Mouse (Mus musculus): Measurements from ENCODE around the gene Gm20683.
A peak's percentile ranks its signal among the peaks of the same experiment; 100 is the strongest.

The Gm20683 gene

DNA sequence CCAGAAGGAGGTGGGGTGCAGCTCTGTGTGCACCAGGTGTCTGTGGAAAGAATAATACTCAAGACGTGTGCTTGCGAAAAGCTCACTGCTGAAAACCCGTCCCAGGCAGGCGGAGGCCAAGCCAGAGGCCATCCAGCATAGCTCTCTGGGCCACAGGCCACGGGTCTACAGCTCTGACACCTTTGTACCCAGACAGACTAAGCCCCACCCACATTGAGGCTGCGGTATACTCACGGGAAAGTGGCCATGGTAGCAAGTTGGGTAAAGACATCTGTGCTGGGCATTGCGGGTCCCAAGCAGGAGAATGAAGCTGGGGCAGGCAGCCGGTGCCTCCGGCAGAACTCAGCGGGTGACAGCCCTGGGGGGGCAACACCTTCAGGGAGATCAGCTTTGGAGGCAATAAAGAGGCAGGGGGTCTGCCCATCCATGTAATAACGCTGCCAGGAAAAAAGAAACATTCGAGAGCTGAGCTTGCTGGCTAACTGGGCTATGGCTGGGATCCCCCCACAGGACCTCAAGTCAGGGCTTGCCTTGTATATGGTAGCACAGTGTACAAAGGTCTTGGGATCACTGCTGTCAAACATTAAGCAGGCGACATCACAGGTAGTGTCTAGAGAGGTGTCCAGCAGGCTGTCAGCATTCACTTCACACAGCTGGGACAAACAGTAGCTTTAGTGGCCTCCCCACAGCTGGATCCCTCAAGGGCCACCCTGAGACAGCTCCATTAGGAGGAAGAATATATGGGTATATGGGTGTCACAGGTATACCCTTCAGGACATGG, 1.9 kb downstream of the Gm20683 start:
- DNase-seq, result no peak

DNA sequence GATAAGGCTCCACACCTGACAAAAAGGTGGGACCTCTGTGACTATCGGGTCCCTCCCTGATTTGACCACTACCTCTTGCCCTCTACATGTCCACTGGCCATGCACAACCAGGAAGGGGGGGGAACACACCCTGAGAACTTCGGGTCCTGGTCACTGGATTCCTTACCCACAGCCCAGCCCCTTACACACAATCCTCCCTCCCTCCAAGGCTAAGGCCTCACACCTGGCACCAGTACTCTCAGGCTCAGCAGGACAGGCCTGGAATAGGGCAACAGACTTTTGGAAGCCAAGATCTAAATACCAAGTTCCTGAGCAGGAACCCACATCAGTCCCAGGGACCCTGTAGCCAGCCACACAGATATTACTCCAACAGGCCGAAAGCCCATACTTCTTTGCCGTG, 2.7 kb downstream of the Gm20683 start:
- no peak for DNase-seq

DNA sequence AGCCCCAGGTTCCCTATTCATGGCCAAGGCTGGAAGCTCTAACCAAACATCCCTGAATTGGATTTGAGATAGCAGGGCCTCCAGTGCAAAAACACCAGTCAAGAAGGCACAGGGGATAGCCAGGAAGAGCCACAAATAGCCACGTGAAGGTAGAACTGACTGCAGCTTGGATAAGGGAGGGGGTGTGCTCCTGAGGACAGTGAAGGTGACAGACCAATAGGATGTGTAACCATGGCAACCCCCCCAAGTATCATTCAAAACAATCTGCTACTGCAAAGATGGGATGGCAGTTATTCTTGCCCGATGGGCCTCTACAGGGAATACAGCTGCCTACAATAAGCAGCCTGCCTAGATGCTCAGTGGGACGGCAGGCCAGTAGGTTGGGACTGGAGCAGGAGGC, 4.0 kb downstream of the Gm20683 start:
- DNase-seq, result no peak

DNA sequence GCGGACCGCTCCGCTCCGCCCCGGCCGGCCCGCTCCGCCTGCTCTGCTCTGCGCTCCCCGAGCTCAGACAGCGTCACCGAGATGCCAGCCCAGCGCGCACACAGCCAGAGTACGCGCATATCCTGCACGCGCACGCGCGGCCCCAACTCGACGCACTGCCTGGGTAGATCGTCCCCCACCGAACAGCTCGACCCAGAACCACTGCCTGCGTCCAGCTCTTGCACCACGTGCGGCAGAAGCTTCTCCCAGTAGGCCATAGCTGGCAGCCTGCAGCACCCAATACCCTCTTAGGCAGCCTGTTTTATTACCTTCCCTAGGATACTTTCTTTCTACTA, 4.5 kb downstream of the Gm20683 start, which contains the start of gene Rhbdl1:
Gene Rhbdl1, minus strand, starts transcription at position 220 of the 335 bp plus-strand sequence.
- DNase-seq, result peak; percentile 89

DNA sequence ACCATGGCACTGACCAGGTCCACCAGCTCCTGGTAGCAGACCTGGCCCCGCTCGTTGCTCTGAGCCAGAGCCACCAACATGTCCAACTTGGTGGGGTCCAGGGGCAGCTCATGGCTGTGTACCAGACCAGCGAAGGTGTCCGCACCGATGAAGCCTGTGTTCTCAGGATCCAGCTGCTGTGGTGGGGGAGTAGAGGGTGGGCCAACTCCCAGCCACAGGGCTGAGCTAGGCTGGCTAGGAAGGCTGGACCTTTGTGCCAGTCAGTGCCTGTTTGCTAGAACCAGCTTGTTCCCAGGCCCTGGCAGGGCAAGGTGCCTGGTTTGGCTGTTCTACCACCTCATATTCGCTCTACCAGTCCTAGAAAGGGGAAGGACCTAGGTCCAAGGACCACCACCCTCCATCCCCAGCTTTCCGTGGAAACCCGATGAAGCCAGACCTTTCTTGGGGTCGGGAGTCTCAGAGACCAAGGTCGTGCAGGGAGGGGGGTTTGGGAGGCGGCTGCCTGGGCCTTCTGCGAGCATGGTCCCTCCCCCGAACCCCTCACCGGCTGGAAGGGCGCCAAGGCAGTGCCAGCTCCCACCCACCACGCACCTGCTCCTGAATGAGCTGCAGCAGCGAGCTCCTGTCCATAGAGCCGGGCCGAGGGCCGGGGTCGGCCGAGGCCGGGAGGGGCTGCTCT, 5.0 kb downstream of the Gm20683 start:
- no peak for DNase-seq

DNA sequence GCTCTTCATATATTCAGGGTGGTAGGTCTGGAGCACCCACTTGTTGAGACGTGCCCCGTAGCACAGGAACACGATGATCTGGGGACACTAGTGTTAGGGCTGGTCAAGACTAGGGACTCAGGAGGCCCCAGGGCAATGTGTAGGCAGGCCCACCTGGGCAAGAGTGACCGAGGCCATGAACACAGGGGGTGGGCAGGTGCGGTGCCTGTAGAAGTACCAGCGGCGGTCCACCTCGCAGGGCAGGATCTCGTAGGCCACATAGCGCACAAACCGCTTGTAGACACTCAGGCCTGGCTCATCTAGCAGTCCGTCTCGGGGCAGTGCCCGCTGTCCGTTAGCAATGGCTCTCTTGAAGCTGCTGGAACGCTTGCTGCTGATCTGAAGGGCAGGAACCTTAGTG, 5.7 kb downstream of the Gm20683 start:
- no peak for DNase-seq

DNA sequence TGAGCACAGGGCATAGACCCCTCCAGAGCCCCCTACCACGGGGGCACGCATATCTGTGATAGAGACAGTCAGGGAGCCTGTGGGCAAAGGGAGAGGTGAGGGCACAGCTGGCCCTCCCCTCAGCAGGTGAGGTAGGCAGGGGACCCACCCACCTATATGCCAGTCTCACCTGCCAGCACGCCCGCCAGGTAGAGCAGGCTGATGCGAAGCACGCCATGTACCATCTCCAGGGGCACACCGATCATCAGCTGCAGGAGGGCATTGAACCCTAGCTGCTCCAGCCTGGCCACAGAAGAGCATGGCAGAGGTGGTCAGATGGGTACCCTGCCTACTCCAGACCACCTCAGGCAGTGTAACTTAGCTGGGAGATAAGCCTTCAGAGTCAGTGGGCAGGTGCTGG, 6.3 kb downstream of the Gm20683 start:
- no peak for DNase-seq

DNA sequence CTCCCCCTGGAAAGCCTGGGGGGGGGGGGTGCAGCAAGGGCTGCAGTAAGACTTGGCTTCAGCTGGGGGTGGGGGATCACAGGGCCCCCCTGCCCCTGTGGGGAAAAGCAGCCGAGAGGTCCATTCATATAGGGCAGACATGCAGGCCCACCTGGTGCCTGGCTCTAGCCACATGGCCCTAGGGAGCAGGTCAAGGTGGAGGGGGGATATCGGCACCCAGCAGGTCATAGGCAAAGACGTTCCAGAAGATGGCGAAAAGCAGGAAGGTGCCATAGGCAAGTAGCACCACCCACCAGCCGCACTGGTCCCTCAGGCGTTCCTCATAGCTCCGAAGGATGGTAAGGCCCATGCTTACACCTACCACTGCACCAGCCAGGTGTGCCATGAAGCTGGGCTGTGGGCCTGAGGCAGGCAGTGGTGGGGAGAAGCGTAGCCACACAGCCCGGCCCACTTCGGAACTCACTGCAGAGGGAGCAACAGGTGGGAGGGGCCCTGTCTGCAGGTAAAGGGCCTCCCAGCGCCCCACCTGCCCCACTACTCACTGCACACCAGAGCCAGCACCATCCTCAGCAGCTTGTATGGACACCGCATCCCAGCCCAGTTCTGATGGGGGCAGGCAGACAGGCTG, 6.9 kb downstream of the Gm20683 start:
- DNase-seq, result no peak

DNA sequence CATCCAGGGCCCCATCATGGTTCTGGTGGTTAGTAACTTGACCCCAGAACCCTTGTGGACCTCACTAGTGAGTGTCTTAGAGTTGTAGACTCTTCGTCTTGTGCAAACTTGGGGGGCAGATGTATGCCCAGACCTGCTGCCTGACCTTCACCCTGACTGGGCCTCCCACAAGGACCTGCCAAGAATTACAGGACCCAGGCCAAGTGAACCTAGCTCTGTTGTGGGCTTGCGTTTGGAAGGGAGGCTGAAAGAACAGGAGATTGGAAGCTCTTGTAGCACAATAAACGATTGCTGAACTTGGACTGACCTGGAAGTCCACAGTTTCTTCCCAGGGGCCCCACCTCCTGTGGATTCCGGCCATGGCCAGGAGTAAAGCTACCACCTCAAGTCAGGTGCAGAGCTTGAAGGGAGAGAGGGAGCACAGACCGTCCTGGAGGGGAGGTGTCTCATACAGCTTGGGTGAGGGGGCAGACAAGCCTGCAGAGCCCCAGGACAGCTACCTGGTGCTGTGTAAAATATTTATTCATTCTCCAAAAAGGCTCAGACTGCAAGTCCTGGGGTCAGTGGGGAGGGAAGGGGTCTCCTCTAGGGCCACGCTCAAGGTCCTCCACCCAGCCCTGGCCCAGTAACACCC, 7.5 kb downstream of the Gm20683 start:
- no peak for DNase-seq

DNA sequence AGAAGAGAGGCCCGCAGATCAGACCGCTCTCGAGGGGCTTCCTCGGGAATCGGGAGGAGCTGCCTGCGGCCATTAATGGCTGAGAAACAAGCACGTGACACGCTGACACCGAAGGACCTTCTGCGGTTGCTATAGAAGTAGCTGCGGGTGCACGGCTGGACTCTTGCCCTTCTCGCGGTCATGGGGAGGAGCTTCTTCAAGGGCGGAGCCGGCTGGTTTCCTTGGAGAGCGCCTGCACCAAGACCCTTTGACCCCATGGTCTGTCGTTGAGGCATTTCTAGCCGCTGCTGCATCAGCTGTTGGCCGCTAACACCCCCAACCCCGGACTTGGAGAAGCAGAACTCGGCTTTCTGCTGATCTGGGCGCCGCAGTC, 8.3 kb downstream of the Gm20683 start, which contains the start of gene Stub1:
Gene Stub1, minus strand, starts transcription at position 114 of the 373 bp plus-strand sequence.
- DNase-seq, result peak; percentile 78

DNA sequence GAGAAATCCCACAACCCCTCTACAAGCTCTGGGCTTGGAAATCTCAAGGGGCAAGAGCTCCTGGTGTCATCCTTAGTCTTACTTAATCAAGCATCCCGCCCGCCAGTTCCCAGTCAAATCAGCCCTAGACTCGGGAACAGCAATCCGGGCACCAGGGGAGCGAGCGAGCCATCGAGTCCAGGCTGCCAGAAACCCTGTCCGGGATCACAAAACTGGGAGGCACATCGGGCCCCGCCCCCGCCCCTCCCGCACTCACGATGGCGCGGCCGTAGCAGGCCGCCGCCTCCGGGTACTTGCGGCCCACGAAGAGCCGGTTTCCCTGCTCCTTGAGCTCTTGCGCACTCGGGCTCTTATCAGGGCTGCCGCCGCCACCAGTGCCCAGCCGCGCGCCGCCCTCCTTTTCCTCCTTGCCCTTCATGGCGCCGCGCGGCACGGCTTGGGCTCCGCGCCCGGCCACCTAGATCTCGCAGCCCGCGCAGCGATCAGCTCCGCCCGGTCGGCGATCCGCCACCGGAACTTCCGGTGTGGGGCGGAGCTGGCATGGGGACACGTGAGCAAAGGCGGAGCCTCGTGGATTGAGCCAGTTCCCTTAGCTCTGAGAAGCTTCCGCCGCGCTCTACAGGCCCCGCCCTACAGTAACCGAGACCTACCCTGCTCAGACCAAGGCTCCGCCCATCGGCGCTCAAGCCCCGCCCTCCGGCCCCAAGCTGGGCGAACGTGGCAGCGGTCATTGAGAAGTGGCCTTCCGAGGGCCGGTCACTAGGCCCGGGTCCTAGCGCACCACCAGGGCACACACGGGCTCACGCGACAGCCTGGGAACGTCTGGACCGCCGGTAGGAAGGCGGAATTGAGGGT, 8.9 kb downstream of the Gm20683 start:
- peak; percentile 96 for DNase-seq

DNA sequence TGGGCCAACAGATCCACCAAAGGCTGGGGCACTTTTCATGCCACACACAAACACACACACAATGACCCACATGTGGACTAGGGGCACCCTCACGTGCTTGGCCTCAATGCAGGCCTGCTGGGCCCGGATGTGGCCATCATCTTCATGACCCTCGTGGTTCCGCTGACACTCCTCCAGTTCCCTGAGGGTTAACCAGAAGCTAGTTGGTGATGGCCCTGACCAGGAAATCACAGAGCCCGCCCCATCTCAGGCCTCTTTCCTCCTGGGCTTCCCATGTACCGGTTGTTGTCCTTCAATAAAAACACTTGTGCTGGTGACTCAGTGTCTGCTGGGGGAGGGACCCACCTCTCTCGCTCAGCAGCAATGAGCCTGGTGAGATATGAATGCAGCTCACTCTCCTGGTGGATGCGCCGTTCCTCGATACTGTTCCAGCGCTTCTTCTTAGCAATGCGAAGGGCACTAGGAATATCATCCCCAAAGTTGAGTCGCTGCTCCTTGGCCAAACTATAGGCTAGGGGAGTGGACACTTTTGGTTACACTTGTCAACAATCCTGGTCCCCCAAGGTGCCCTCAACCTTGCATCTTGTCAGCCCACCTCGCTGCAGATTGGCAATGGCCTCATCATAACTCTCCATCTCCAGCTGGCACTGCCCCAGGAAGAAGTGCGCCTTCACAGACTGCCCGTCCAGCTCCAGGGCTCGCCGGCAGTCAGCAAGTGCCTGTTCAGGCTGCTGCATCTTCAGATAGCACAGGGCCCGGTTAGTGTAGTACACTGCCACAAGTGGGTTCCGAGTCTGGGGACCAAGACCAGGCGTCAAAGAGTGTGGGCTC, 9.9 kb downstream of the Gm20683 start:
- DNase-seq, result no peak

DNA sequence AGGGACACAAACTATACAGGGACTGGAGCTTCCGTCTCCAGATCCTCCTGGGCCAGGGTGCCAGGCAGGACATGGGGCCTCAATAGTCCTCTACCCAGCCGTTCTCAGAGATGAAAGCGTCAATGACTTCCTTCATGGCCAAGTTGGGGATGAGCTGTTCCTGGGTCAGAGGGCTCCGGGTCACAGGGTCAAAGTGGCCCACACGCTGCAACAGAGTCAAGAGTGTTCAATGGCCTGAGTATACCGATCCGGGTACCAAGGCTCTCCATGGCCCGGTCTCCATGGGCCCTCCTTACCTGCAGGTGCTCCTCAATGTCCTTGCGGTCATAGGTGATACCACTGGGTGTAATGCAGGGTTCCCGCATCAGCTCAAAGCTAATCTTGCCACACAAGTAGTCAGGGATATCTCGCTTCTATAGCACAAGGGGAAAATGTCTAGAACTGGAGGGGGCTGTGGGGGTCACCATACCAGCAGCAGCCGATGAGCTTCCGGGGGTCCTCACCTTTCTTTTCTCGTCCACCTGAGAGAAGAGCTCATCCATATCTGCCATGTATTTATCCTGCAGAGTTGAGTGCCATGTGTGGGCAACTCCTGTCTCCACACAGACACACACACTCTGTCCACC, 10.6 kb downstream of the Gm20683 start:
- no peak for DNase-seq

DNA sequence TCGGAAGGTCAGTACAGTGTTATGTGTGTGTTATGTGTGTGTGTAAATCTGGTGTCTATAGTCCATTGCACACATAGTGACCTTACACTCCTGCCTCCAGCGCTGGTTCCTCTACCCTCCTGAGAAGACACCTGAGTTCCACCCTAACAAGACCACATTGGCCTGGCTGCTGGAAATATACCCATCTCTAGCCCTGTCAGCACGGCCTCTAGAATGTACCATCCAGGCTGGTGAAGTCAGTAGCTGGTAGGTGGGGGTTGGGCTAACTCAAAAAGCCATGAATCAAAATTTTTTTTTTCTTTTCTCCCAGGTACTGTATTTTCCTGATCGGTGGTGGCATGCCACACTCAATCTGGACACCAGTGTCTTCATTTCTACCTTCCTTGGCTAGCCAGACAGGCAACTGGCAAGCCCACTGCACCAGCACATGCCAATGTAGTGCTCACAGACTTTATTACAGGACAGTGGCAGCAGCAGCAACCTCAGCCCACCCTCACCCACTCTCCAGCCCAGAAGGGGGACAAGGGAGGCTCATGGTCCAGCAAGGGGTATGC, 11.3 kb downstream of the Gm20683 start:
- no peak for DNase-seq

DNA sequence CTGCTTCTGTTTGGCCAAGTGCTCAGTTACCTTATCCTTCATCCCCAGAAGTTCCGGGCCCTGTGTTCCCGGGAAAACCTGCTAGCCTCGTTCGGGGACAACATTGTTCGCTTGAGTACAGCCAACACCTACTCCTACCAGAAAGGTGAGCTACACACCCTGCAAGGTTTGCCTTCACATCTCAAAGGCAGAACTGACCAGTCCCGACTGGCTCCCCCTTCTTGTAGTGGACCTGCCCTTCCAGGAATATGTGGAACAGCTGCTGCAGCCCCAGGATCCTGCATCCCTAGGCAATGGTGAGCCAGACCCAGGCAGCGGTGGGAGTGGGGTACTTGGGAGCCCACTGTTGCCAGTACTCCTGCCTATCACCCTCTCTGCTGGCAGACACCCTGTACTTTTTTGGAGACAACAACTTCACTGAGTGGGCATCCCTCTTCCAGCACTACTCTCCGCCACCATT, 12.0 kb downstream of the Gm20683 start:
- DNase-seq, result no peak

DNA sequence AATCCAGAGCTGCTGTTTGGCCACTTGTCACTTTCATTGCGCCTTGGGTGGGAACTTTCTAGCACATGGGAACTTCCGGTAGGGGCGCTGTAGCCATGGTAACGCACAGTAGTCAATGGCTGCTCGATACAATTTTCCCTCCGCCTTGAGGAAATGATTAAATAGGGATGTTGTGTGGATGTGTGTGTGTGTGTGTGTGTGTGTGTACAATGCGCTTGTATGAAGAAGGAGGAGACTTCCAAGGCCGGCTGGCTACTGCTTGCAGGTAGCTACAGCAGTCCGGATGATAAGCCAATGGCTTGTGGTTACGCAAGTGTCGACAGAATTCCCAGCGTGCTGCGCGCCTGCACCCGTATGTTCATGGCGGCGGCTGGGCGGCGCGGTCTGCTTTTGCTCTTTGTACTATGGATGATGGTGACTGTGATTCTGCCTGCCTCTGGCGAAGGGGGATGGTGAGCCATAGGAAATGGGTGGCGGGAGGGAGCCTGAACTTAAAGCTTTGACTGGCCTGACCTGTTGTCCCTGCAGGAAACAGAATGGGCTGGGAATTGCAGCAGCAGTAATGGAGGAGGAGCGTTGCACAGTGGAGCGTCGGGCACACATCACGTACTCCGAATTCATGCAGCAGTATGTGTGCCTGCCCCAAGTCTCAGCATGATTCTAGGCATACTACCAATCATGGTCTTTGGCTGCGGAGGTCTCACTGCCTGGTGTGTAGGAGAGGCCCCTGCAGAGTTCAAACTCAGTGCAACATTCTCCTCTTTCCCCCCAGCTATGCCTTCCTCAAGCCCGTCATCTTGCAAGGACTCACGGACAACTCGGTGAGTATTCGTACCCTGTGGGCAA, 12.6 kb downstream of the Gm20683 start, which contains the start of gene Jmjd8:
Gene Jmjd8, plus strand, starts transcription at position 156 of the 846 bp plus-strand sequence.
- DNase-seq, result peak; percentile 78

DNA sequence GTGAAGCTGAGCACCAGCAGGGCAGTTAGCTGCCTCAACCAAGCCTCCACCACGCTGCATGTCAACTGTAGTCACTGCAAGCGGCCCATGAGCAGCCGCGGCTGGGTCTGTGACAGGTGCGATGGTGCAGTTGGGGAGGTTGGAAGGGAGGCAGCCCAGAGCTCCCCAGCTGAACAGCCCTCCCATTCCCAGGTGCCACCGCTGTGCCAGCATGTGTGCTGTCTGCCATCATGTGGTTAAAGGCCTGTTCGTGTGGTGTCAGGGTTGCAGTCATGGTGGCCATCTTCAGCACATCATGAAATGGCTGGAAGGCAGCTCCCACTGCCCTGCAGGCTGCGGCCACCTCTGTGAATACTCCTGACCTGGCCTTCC, 13.4 kb downstream of the Gm20683 start:
- no peak for DNase-seq

DNA sequence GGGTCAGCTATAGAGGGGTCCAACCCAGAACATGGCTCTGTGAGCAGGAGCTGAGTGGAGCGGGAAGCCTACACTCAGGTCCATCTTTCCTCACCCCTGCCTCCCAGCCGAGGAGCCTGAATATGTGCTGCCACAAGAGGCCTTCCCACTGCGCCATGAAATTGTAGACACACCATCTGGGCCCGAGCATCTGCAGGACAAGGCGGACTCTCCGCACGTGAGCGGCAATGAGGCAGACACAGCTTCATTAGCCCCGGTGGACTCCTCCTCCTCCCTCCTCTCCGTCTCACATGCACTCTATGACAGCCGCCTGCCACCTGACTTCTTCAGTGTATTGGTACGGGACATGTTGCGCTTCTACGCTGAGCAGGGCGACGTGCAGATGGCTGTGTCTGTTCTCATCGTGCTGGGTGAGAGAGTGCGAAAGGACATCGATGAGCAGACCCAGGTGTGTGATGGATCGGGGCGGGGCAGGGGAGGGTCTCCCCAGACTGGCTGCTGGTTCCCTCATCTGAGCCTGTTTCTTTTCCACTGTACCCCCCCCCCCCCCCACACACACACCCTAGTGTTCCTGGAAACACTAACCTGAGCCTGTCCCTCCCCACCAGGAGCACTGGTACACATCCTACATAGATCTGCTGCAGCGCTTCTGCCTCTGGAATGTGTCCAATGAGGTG, 13.9 kb downstream of the Gm20683 start:
- no peak for DNase-seq

DNA sequence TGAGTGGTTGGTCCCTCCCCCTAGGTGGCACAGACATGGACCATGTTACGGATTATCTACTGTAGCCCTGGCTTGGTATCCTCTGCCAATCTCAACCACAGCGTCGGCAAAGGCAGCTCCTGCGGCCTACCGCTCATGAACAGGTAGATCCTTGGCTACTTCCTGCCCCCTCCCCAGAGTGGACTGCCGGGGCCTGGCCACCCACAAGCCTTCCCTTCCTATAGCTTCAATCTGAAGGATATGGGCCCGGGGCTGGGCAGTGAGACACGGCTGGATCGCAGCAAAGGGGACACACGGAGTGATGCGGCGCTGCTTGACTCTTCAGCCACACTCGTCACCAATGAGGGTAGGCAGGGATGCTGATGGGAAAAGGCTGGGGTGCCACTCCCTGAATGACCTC, 14.6 kb downstream of the Gm20683 start:
- DNase-seq, result no peak
